Mouse (Mus musculus) testis, adult 2 months (tissue): ENCODE results near the gene Olfr470.

Experiments
- CTCF ChIP-seq: fragments of 200-500 bp; IDR thresholded peaks from 2 replicates; pipeline ENCODE4 v1.5.1; 2012; ENCODE audit warnings: low read depth, mild to moderate bottlenecking, inconsistent platforms, low read length, moderate library complexity; ENCODE audit not compliant: control insufficient read depth, insufficient read depth, insufficient replicate concordance
- POLR2A ChIP-seq: fragments of 200-500 bp; IDR thresholded peaks from 2 replicates; pipeline ENCODE4 v1.6.1; 2012; ENCODE audit warnings: low read depth, mild to moderate bottlenecking, inconsistent platforms, low read length, moderate library complexity; ENCODE audit not compliant: control insufficient read depth

- no peak for TF ChIP-seq CTCF
- TF ChIP-seq POLR2A, result no peak
These were observed 50.8 kb downstream of the Olfr470 start for GRCm38 (mm10) chr7:107796500-107796899.
